Mouse (Mus musculus): Measurements from ENCODE around the gene Osbpl3. TPM values are rescaled to one million over a fixed set of nuclear protein-coding genes. Genes with fewer than 3 reads are reported as not detected.

Osbpl3 gene
- polyA plus RNA-seq, 1 experiment from 2014 or later, result 6.4 TPM

DNA sequence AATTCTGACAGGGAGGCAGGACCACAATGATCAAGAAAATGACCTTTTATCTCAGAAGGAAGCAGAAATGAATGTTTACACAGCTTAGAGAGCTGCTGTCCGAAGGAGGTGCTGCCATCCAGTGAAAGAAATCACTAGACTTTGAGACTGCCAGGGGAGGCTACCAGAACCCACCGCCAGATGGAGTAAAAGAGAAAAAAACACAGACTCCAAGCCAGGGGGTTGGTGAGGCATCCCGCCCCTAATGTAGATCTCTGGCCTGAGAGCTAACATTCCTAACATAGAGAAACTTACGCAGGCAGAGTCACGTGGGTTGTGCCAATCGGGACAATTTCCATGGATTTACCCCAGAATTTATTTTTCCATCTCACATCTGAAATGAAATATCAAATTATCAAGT is 147.0 kb downstream of the Osbpl3 start:
- Histone ChIP-seq H3K4me1 (replicated peaks; ENCODE audit: control insufficient read depth, insufficient read depth, low read length) (no peaks in the 10 kb centered on the region), H3K27me3 (ENCODE audit: control insufficient read depth, insufficient read depth, low read depth, low read length) (no peaks in the 10 kb centered on the region), H3K27ac (ENCODE audit: low read length) (no peak overlapping the region), H3K4me2 (ENCODE audit: low read depth, low read length) (no peak overlapping the region), H3K9ac (ENCODE audit: low read length) (no peak overlapping the region), H3K36me3 (ENCODE audit: control insufficient read depth, insufficient read depth, low read length) (no peaks in the 10 kb centered on the region), H3K4me3 (ENCODE audit: low read length) (no peak overlapping the region), H3K9me3 (ENCODE audit: control insufficient read depth, low read length) (no peaks in the 10 kb centered on the region)
- 0 out of 2 replicates have a peak, but pooled peaks have one; percentile 57 for ATAC-seq (ENCODE audit: low read depth)
- WGBS, result 15% methylated on average over 6 of the region's 6 CpGs

- Histone ChIP-seq H3K27ac (ENCODE audit: low read length) (no peak overlapping the region), H3K4me3 (ENCODE audit: low read length) (no peak overlapping the region), H3K9ac (ENCODE audit: low read length) (no peak overlapping the region), H3K4me2 (ENCODE audit: low read depth, low read length) (no peak overlapping the region), H3K4me1 (replicated peaks; ENCODE audit: control insufficient read depth, insufficient read depth, low read length) (no peaks in the 10 kb centered on the region), H3K36me3 (ENCODE audit: control insufficient read depth, insufficient read depth, low read length) (no peaks in the 10 kb centered on the region), H3K9me3 (ENCODE audit: control insufficient read depth, low read length) (no peaks in the 10 kb centered on the region), H3K27me3 (ENCODE audit: control insufficient read depth, insufficient read depth, low read depth, low read length) (no peaks in the 10 kb centered on the region)
- no peak for ATAC-seq (ENCODE audit: low read depth)
- 77% methylated on average over 4 of the region's 4 CpGs for WGBS
These were observed 149.4 kb downstream of the Osbpl3 start for GRCm38 (mm10) chr6:50306625-50307024.

GRCm38 (mm10) chr6:50304949-50305491 is 151.0 kb downstream of the Osbpl3 start:
- H3K4me3 ChIP-seq (ENCODE audit: low read length), result no peak overlapping the region
- H3K27ac ChIP-seq (ENCODE audit: low read length), result no peak overlapping the region
- no peak overlapping the region for H3K4me2 ChIP-seq (ENCODE audit: low read depth, low read length)
- no peak for ATAC-seq (ENCODE audit: low read depth)
- H3K27me3 ChIP-seq (ENCODE audit: control insufficient read depth, insufficient read depth, low read depth, low read length), result no peaks in the 10 kb centered on the region
- no peaks in the 10 kb centered on the region for H3K36me3 ChIP-seq (ENCODE audit: control insufficient read depth, insufficient read depth, low read length)
- H3K9me3 ChIP-seq (ENCODE audit: control insufficient read depth, low read length), result no peaks in the 10 kb centered on the region
- H3K9ac ChIP-seq (ENCODE audit: low read length), result no peak overlapping the region
- WGBS, result 60% methylated on average over 4 of the region's 4 CpGs
- H3K4me1 ChIP-seq (replicated peaks; ENCODE audit: control insufficient read depth, insufficient read depth, low read length), result no peaks in the 10 kb centered on the region

GRCm38 (mm10) chr6:50301121-50301520 is 154.9 kb downstream of the Osbpl3 start:
- H3K27ac ChIP-seq (ENCODE audit: low read length), result no peak overlapping the region
- H3K4me2 ChIP-seq (ENCODE audit: low read depth, low read length), result no peak overlapping the region
- no peaks in the 10 kb centered on the region for H3K36me3 ChIP-seq (ENCODE audit: control insufficient read depth, insufficient read depth, low read length)
- WGBS, result 82% methylated on average over 7 of the region's 7 CpGs
- no peak overlapping the region for H3K9ac ChIP-seq (ENCODE audit: low read length)
- no peaks in the 10 kb centered on the region for H3K27me3 ChIP-seq (ENCODE audit: control insufficient read depth, insufficient read depth, low read depth, low read length)
- no peaks in the 10 kb centered on the region for H3K4me1 ChIP-seq (replicated peaks; ENCODE audit: control insufficient read depth, insufficient read depth, low read length)
- no peak for ATAC-seq (ENCODE audit: low read depth)
- no peaks in the 10 kb centered on the region for H3K9me3 ChIP-seq (ENCODE audit: control insufficient read depth, low read length)
- H3K4me3 ChIP-seq (ENCODE audit: low read length), result no peak overlapping the region

GRCm38 (mm10) chr6:50300622-50301021 is 155.4 kb downstream of the Osbpl3 start:
- H3K9me3 ChIP-seq (ENCODE audit: control insufficient read depth, low read length), result no peaks in the 10 kb centered on the region
- no peaks in the 10 kb centered on the region for H3K27me3 ChIP-seq (ENCODE audit: control insufficient read depth, insufficient read depth, low read depth, low read length)
- no peak overlapping the region for H3K4me3 ChIP-seq (ENCODE audit: low read length)
- ATAC-seq (ENCODE audit: low read depth), result no peak
- 73% methylated on average over 6 of the region's 6 CpGs for WGBS
- H3K4me2 ChIP-seq (ENCODE audit: low read depth, low read length), result no peak overlapping the region
- no peak overlapping the region for H3K27ac ChIP-seq (ENCODE audit: low read length)
- no peak overlapping the region for H3K9ac ChIP-seq (ENCODE audit: low read length)
- no peaks in the 10 kb centered on the region for H3K36me3 ChIP-seq (ENCODE audit: control insufficient read depth, insufficient read depth, low read length)
- no peaks in the 10 kb centered on the region for H3K4me1 ChIP-seq (replicated peaks; ENCODE audit: control insufficient read depth, insufficient read depth, low read length)

- no peak for ATAC-seq (ENCODE audit: low read depth)
- 68% methylated on average over 7 of the region's 7 CpGs for WGBS
- Histone ChIP-seq H3K9ac (ENCODE audit: low read length) (no peak overlapping the region), H3K4me3 (ENCODE audit: low read length) (no peak overlapping the region), H3K9me3 (ENCODE audit: control insufficient read depth, low read length) (no peaks in the 10 kb centered on the region), H3K4me1 (replicated peaks; ENCODE audit: control insufficient read depth, insufficient read depth, low read length) (no peaks in the 10 kb centered on the region), H3K4me2 (ENCODE audit: low read depth, low read length) (no peak overlapping the region), H3K27ac (ENCODE audit: low read length) (no peak overlapping the region), H3K36me3 (ENCODE audit: control insufficient read depth, insufficient read depth, low read length) (no peaks in the 10 kb centered on the region), H3K27me3 (ENCODE audit: control insufficient read depth, insufficient read depth, low read depth, low read length) (no peaks in the 10 kb centered on the region)
These were observed 156.9 kb downstream of the Osbpl3 start for GRCm38 (mm10) chr6:50299071-50299470.

GRCm38 (mm10) chr6:50297671-50298070 is 158.3 kb downstream of the Osbpl3 start:
- no peaks in the 10 kb centered on the region for H3K27me3 ChIP-seq (ENCODE audit: control insufficient read depth, insufficient read depth, low read depth, low read length)

GRCm38 (mm10) chr6:50295136-50295535 is 160.9 kb downstream of the Osbpl3 start:
- ATAC-seq (ENCODE audit: low read depth), result no peak
- H3K4me3 ChIP-seq (ENCODE audit: low read length), result no peak overlapping the region
- no peaks in the 10 kb centered on the region for H3K27me3 ChIP-seq (ENCODE audit: control insufficient read depth, insufficient read depth, low read depth, low read length)
- H3K27ac ChIP-seq (ENCODE audit: low read length), result no peak overlapping the region
- no peaks in the 10 kb centered on the region for H3K9me3 ChIP-seq (ENCODE audit: control insufficient read depth, low read length)
- H3K4me2 ChIP-seq (ENCODE audit: low read depth, low read length), result no peak overlapping the region
- no peaks in the 10 kb centered on the region for H3K36me3 ChIP-seq (ENCODE audit: control insufficient read depth, insufficient read depth, low read length)
- H3K9ac ChIP-seq (ENCODE audit: low read length), result no peak overlapping the region
- 74% methylated on average over 10 of the region's 10 CpGs for WGBS
- no peaks in the 10 kb centered on the region for H3K4me1 ChIP-seq (replicated peaks; ENCODE audit: control insufficient read depth, insufficient read depth, low read length)

More at GRCm38 (mm10) chr6:50297671-50298070, 158.3 kb downstream of the Osbpl3 start:
- Histone ChIP-seq H3K9ac (ENCODE audit: low read length) (no peak overlapping the region), H3K27ac (ENCODE audit: low read length) (no peak overlapping the region), H3K36me3 (ENCODE audit: control insufficient read depth, insufficient read depth, low read length) (no peaks in the 10 kb centered on the region), H3K4me3 (ENCODE audit: low read length) (no peak overlapping the region), H3K4me1 (replicated peaks; ENCODE audit: control insufficient read depth, insufficient read depth, low read length) (no peaks in the 10 kb centered on the region), H3K9me3 (ENCODE audit: control insufficient read depth, low read length) (no peaks in the 10 kb centered on the region), H3K4me2 (ENCODE audit: low read depth, low read length) (no peak overlapping the region)
- WGBS, result 79% methylated on average over 9 of the region's 9 CpGs
- no peak for ATAC-seq (ENCODE audit: low read depth)

DNA sequence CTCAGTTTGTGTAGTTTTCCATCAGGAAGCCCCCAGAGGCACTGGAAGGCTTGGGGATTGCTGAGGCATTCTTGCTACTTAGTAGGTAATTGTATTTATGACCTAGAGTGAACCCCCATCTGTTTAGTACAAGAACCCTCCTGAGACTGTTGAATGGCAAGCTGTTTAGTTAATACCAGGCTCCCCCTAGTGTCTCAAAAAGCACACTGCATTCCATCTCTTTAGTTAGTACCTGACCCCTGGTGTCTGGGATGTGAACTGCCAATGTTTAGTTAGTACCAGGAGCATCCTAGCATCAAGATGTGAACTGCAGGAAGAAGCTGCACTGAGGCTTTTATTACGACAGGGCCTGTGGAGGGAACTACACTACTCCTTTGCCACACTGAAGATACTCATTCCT is 161.9 kb downstream of the Osbpl3 start:
- H3K27ac ChIP-seq (ENCODE audit: low read length), result no peak overlapping the region
- WGBS, result 19% methylated on average over 1 of the region's 1 CpGs
- no peaks in the 10 kb centered on the region for H3K36me3 ChIP-seq (ENCODE audit: control insufficient read depth, insufficient read depth, low read length)
- no peak overlapping the region for H3K9ac ChIP-seq (ENCODE audit: low read length)
- H3K4me1 ChIP-seq (replicated peaks; ENCODE audit: control insufficient read depth, insufficient read depth, low read length), result no peaks in the 10 kb centered on the region
- H3K4me2 ChIP-seq (ENCODE audit: low read depth, low read length), result no peak overlapping the region
- ATAC-seq (ENCODE audit: low read depth), result no peak
- no peaks in the 10 kb centered on the region for H3K27me3 ChIP-seq (ENCODE audit: control insufficient read depth, insufficient read depth, low read depth, low read length)
- no peak overlapping the region for H3K4me3 ChIP-seq (ENCODE audit: low read length)
- no peaks in the 10 kb centered on the region for H3K9me3 ChIP-seq (ENCODE audit: control insufficient read depth, low read length)

DNA sequence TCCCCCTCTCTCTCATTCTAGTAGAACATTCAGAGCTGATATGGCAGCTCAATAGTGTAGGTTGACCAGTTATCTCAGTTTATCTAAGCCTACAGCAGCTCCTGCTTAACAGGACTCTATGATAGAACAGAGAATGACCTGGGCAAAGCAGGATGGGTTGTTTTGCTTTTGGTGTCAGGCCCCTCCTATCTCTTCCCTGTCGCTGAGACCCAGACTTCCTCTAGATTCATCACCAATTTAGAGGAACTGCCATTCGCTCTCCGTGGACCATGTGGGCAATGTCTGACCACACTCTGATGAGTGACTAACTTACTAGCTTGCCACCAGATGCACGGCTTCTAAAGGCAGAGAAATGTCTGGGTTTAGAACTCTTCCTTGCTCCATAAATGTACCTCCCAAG is 164.4 kb downstream of the Osbpl3 start:
- H3K9ac ChIP-seq (ENCODE audit: low read length), result no peak overlapping the region
- H3K9me3 ChIP-seq (ENCODE audit: control insufficient read depth, low read length), result no peaks in the 10 kb centered on the region
- no peaks in the 10 kb centered on the region for H3K27me3 ChIP-seq (ENCODE audit: control insufficient read depth, insufficient read depth, low read depth, low read length)
- ATAC-seq (ENCODE audit: low read depth), result no peak
- no peak overlapping the region for H3K4me2 ChIP-seq (ENCODE audit: low read depth, low read length)
- no peak overlapping the region for H3K4me3 ChIP-seq (ENCODE audit: low read length)
- 58% methylated on average over 4 of the region's 4 CpGs for WGBS
- H3K36me3 ChIP-seq (ENCODE audit: control insufficient read depth, insufficient read depth, low read length), result no peaks in the 10 kb centered on the region
- no peaks in the 10 kb centered on the region for H3K4me1 ChIP-seq (replicated peaks; ENCODE audit: control insufficient read depth, insufficient read depth, low read length)
- H3K27ac ChIP-seq (ENCODE audit: low read length), result no peak overlapping the region
